In the genomic region with DNA sequence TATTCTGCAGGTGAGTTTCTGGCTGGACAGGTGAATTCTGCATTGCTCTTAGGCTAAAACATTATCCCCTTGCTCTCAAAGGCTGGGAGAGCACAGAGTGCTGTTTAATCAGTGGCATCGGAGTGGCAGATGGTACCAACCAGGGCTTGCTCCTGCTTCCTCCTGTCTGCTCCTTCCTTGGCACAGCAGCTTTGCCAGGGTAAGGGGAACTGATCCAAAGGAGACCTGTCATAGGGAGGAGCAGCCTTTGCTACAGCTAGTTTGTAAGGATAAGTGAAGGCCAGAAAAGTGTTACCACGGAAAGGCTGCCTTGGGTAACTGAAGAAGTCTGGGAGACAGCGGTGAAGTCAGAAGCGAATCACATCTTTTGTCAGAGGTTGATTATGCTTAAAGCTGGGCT, we compare ENCODE assay signal across 22 mouse cellular contexts. TPM values are rescaled to one million over a fixed set of nuclear protein-coding genes. Genes with fewer than 3 reads are reported as not detected.
DNase-seq lines count a peak whose midpoint lies in the region; ATAC-seq and TF ChIP-seq lines count a peak whose summit lies in the region.
"Had no signal": no experiment of that assay in that cellular context is flagged by ENCODE, and none has a peak within 500 bp of the region (broad histone marks: within the 10 kb centered on the region; RNA-seq: fewer than 3 reads in every experiment).

No protein-coding gene starts in this region.

- H3K27ac ChIP-seq in forebrain, embryonic 16.5 days (ENCODE audit: low read length), result peak overlapping the region; percentile 58
- no peak overlapping the region for H3K27ac ChIP-seq in forebrain, postnatal 0 days (ENCODE audit: low read depth, low read length)
- H3K27ac ChIP-seq: embryonic facial prominence, embryonic 13.5 days; layer of hippocampus, adult 2 months; left cerebral cortex, adult 2 months; limb, embryonic 10.5 days; stomach, embryonic 15.5 days had no signal

- peaks cover 17% of the 10 kb centered on the region; the same call in 1 of the 2 replicates for H3K4me1 ChIP-seq in forebrain, embryonic 16.5 days (replicated peaks; ENCODE audit: control insufficient read depth, insufficient read depth, low read length)
- H3K4me1 ChIP-seq in forebrain, postnatal 0 days (ENCODE audit: insufficient read depth), result no peaks in the 10 kb centered on the region
- H3K4me1 ChIP-seq: limb, embryonic 10.5 days; stomach, embryonic 15.5 days had no signal

- no peaks in the 10 kb centered on the region for H3K36me3 ChIP-seq in forebrain, embryonic 16.5 days (ENCODE audit: control insufficient read depth, insufficient read depth)
- no peaks in the 10 kb centered on the region for H3K36me3 ChIP-seq in forebrain, postnatal 0 days (ENCODE audit: insufficient read depth)
- H3K36me3 ChIP-seq: embryonic facial prominence, embryonic 13.5 days; limb, embryonic 10.5 days; stomach, embryonic 15.5 days had no signal

- no peak for DNase-seq in forebrain, postnatal 0 days
- DNase-seq in brain, adult 2 months (ENCODE audit: low read depth, low spot score), result peak; percentile 98
- DNase-seq in cerebellum, adult 11-12 months, result peak; percentile 94
- DNase-seq in cerebellum, postnatal 14 days, result peak; percentile 88 to 93
- no peak for DNase-seq in layer of hippocampus, postnatal 14 days (ENCODE audit: low spot score in 2 of 2)
- no peak for DNase-seq in adrenal gland, adult 2 months
- DNase-seq: adrenal gland, postnatal 25 days; gastrocnemius, postnatal 25 days; kidney, adult 8-10 months; kidney, postnatal 14 days; liver, postnatal 0 days; lung, postnatal 14 days; midbrain, embryonic 14.5 days; right cerebral cortex, postnatal 14 days; thymus, adult 18-20 months had no signal

- ATAC-seq in forebrain, embryonic 16.5 days, result peak; percentile 28; the same call in 1 of the 2 replicates
- no peak for ATAC-seq in forebrain, postnatal 0 days
- ATAC-seq: liver, postnatal 0 days had no signal

- WGBS in forebrain, embryonic 16.5 days, result 63% methylated on average over 4 of the region's 4 CpGs
- 67% methylated on average over 4 of the region's 4 CpGs for WGBS in forebrain, postnatal 0 days

- H3K4me2 ChIP-seq in forebrain, embryonic 16.5 days (ENCODE audit: low read length), result no peak overlapping the region
- no peak overlapping the region for H3K4me2 ChIP-seq in forebrain, postnatal 0 days (ENCODE audit: low read depth)
- H3K4me2 ChIP-seq: embryonic facial prominence, embryonic 13.5 days; stomach, embryonic 15.5 days had no signal

- H3K4me3 ChIP-seq in forebrain, embryonic 16.5 days (replicated peaks; ENCODE audit: low read length), result no peak overlapping the region
- no peak overlapping the region for H3K4me3 ChIP-seq in forebrain, postnatal 0 days (ENCODE audit: low read depth, low read length)
- H3K4me3 ChIP-seq: embryonic facial prominence, embryonic 13.5 days; layer of hippocampus, adult 2 months; left cerebral cortex, adult 2 months; limb, embryonic 10.5 days; stomach, embryonic 15.5 days had no signal

- H3K9ac ChIP-seq in forebrain, embryonic 16.5 days (replicated peaks; ENCODE audit: low read depth, low read length), result no peak overlapping the region
- no peak overlapping the region for H3K9ac ChIP-seq in forebrain, postnatal 0 days
- H3K9ac ChIP-seq: embryonic facial prominence, embryonic 13.5 days; liver, postnatal 0 days; stomach, embryonic 15.5 days had no signal

- H3K9me3 ChIP-seq in forebrain, embryonic 16.5 days (ENCODE audit: control insufficient read depth, low read length), result no peaks in the 10 kb centered on the region
- no peaks in the 10 kb centered on the region for H3K9me3 ChIP-seq in forebrain, postnatal 0 days (ENCODE audit: low read length)
- H3K9me3 ChIP-seq: embryonic facial prominence, embryonic 13.5 days; limb, embryonic 10.5 days; stomach, embryonic 15.5 days had no signal

- no peaks in the 10 kb centered on the region for H3K27me3 ChIP-seq in forebrain, embryonic 16.5 days (replicated peaks; ENCODE audit: control insufficient read depth, insufficient read depth, low read length)
- H3K27me3 ChIP-seq in forebrain, postnatal 0 days (ENCODE audit: insufficient read depth, low read length), result no peaks in the 10 kb centered on the region
- H3K27me3 ChIP-seq: CH12.LX; embryonic facial prominence, embryonic 13.5 days; stomach, embryonic 15.5 days had no signal

- no peak for TF ChIP-seq CTCF in forebrain, postnatal 0 days (IDR thresholded peaks at IDR 0.05; ENCODE audit: low read depth)

RNA-seq across cellular contexts. Expression of gene Kctd3, which starts 57.0 kb away (rescaled TPM):
- 43.9 and 46.7 TPM in 2 replicates for polyA plus RNA-seq in forebrain, embryonic 16.5 days (2015; fragmentation: Nextera tagmentation; extraction: Ambion mirVana)
- 63.6 and 79.6 TPM in 2 replicates for total RNA-seq in forebrain, postnatal 0 days (2014; rRNA removed)
- polyA plus RNA-seq in forebrain, postnatal 0 days (2015; fragmentation: Nextera tagmentation; extraction: Ambion mirVana), result 42.4 and 48.7 TPM in 2 replicates
- total RNA-seq in layer of hippocampus, postnatal 14 days (2021), result 100 to 1,000 TPM; 103 to 109 TPM
- total RNA-seq in adrenal gland, adult 2 months (2021), result 10 to 100 TPM; 21.8 to 40.9 TPM
- 41.9 and 45.9 TPM in 2 replicates for polyA plus RNA-seq in adrenal gland, adult 2 months (2012; rRNA removed)

Comparison
In these comparisons a context has a peak if more than half of its experiments do, and no peak if none do; other contexts are left out.
1. DNase-seq: peak in brain, adult 2 months (single experiment), cerebellum, adult 11-12 months (single experiment) and cerebellum, postnatal 14 days (2 of 2); none in forebrain, postnatal 0 days (single experiment), layer of hippocampus, postnatal 14 days (0 of 2) and adrenal gland, adult 2 months (single experiment).